Mouse (Mus musculus) gastrocnemius, adult 8-10 months (tissue): ENCODE results near the gene Cabp1. TPM values are rescaled to one million over a fixed set of nuclear protein-coding genes. Genes with fewer than 3 reads are reported as not detected.

ENCODE experiments used
- DNase-seq, 2 experiments: peaks; one replicate each; pipeline ENCODE4 v3.0.0; 2022; ENCODE audit warnings: low spot score in 2 of 2
- total RNA-seq, 4 experiments: library from RNA; stranded (reverse); gene quantifications; 2 replicates each; pipeline ENCODE4 v1.2.4; 2022

Gene Cabp1
- total RNA-seq, 4 experiments from 2014 or later = 0.22 to 1.1 (median 0.38) TPM

DNA sequence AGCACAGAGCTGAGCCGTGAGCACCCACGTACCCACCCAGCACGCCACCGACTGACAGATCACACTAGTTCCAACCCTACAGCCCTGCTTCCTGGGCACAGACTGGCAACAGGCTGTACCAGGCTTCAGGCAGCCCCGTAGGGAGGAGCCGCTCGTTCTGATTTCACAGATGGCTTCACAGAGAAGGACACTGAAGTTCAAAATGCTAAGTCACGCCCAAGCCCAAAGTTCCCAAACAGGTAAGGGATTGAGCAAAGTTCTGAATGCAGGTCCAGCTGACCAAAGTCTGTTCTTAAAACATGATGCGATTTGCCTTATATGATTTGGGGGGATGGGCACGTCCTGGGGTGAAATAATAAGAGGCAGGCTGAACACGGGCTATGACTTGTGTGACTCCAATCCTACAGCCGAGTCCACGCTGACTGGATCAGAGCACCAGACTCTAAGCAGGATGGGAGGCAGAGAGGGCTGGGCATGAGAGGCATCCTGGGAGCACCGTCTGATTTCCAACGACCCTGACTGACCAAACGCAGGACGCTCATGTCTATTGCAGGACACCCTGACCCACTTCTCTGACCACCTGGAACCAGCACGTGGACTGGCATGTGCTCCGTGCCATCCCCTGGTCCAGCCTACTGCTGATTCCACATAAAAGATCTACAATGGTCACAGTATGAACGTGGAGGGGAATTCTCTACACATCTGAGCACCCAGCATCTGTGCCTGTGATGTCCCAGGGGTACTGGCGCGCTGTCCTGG lies 66.6 kb downstream of the Cabp1 start:
- no peak for DNase-seq

DNA sequence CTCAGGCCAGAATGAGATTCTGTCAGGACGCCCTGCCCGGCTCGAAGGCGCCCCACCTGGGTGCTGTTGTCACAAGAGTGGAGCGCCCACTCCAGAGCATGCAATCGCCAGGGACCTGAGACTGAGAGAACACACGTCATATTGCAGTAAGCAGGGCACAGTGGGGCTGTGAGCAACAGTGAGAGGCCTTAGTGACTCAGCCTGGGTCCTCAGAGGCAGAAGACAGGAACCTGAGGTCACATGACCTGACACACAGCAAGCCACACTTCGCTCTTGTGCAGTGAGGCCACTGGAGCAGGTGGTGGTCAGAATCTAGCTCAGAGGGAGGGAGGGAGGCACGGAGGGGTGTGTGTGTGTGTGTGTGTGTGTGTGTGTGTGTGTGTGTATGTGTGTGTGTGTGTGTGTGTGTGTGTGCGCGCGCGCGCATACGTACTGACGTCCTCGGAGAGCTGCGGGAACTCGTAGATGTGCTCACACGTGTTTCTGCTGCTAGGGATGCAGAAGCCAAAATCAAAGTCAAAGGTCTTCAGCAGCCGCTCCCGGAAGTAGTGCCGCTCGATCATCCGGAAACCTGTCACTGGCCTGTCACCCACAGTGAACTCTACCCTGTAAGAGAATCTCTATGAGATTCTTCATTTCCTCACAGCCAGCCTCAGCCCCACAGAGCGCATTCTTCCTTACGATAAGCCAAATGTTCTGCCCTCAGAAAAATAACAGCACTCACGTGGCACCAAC lies 67.4 kb downstream of the Cabp1 start:
- DNase-seq = no peak

DNA sequence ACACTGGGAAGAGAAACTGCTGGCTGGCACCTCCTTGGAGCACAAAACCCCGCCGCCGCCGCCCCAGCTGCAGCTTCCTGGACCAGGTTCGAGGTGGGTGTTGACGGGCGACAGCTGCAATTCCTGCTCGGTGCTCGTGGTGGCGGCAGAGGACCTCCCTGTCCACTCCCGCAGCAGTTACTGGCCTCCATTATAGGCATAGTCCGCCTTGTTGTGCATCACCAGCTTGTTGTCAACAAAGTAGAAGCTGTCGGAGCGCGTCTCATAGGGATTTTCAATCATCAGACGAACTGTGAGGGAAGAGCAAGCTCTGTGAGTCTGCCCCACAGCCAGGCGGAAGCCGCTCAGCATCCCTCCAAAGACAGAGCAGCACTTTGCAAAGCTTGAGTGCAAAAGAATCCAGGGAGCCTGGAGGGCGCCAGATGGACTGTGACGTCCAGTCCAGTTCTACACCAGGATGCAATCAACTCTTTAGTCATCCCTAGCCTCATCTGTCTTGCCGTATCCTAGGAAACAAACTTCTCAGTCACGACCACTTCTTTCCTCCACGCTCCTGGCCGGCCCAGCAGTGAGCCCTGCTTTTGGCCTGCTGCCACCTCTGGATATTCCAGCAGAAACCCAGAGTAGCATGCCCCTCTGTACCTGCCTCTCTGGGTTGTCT lies 68.8 kb downstream of the Cabp1 start:
- peak; percentile 65 to 82 for DNase-seq

DNA sequence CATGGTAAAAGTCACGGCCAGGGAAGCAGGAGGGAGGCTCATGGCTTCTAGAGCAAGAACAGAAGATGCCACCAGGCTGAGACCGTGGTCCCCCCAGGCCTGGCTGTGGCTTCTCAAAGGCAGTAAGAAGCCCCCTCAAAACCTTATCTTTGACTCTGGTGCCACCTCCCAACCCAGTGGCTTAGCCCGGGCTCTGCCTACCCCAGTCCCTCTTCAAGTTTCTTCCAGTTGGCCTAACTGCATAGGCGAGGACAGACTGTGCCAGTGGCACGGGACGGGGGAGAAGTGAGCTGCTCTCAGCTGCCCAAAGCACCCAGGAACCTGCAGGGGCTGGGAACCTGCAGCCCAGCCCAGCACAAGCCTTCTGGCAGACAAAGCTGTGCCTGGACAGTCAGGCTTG lies 69.5 kb downstream of the Cabp1 start:
- no peak for DNase-seq

DNA sequence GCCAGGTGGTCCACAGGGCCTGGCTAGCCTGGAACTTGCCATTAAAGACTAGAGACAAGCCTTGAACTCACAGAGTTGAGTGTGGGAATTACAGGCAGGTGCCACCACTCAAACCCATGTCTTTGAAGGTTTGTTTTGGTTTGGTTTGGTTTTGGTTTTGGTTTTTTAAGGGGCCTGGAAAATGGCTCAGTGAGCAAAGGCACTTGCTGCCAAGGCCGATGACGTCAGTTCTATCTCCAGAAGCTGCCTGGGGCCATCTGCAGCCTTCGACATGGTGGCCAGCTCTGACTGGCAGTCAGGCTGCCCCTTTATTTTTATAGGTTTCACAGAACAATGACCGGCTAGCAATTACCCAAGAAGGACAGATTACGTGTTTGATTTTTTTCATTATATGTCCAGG lies 73.2 kb downstream of the Cabp1 start:
- no peak for DNase-seq

DNA sequence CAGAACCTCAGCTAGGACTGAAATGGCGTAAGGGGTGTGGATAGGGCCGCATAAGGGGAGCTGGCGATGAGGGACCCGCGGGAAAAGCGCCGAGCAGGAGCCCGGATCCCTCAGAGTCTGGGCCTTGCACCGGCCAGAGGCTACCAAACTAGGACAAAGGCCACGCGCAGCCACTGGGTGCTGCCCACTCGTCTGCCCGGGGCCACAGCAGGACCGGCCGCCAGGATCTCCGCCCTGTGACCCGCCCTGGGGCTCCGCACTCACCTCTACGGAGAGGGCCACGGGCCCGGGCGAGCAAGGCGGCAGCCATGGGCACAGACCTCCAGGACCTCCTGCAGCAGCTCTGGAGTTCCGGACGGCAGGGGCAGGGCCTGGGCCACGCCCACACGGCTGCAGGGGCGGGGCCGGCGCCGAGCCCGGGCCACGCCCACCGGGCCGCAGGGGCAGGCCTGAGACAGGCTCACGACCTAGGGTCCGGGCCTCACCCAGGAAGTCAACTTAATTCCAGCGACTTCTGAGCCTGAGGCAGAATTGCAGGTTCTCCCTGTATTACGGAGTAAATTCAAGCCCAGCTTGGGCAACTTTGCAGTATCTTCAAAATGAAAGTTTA lies 75.1 kb downstream of the Cabp1 start, which contains the start of gene Acads:
Gene Acads, minus strand, starts transcription at position 386 of the 610 bp plus-strand sequence.
- DNase-seq = peak; percentile 89

Other genes starting within 250 kb of the Cabp1 start
- not detected for gene Hnf1a, start 223.3 kb downstream of the Cabp1 start, total RNA-seq
- 10 to 100 TPM; 18.2 to 20.9 (median 20.0) TPM for gene Sppl3, start 183.2 kb downstream of the Cabp1 start, total RNA-seq
- not detected for gene Gm10401, start 96.1 kb downstream of the Cabp1 start, total RNA-seq
- gene Acads, start 75.0 kb downstream of the Cabp1 start, total RNA-seq = 10 to 100 TPM; 66.4 to 76.7 (median 72.5) TPM
- 10 to 100 TPM in 2 of 4 experiments, 1 to 10 TPM in 2; 8.6 to 11.7 (median 9.8) TPM for gene Unc119b, start 59.4 kb downstream of the Cabp1 start, total RNA-seq
- gene Mlec, start 36.2 kb downstream of the Cabp1 start, total RNA-seq = 100 to 1,000 TPM; 140 to 220 (median 197) TPM
- gene Pop5, start 41.5 kb upstream of the Cabp1 start, total RNA-seq = 10 to 100 TPM; 27.3 to 40.7 (median 38.0) TPM
- gene Rnf10, start 78.5 kb upstream of the Cabp1 start, total RNA-seq = 100 to 1,000 TPM; 304 to 367 (median 342) TPM
- 10 to 100 TPM; 73.1 to 89.5 (median 82.1) TPM for gene Coq5, start 85.3 kb upstream of the Cabp1 start, total RNA-seq
- 10 to 100 TPM; 37.7 to 68.0 (median 49.9) TPM for gene Dynll1, start 106.6 kb upstream of the Cabp1 start, total RNA-seq
- 10 to 100 TPM in 3 of 4 experiments, 1 to 10 TPM in 1; 8.6 to 13.1 (median 11.5) TPM for gene Srsf9, start 132.8 kb upstream of the Cabp1 start, total RNA-seq
- 10 to 100 TPM; 22.8 to 25.6 (median 24.4) TPM for gene Gatc, start 146.8 kb upstream of the Cabp1 start, total RNA-seq
- 10 to 100 TPM; 18.9 to 23.7 (median 20.1) TPM for gene Triap1, start 146.8 kb upstream of the Cabp1 start, total RNA-seq
- 10 to 100 TPM; 35.3 to 49.8 (median 42.5) TPM for gene Cox6a1, start 154.6 kb upstream of the Cabp1 start, total RNA-seq
- gene Msi1, start 235.2 kb upstream of the Cabp1 start, total RNA-seq = under 1 TPM in 2 of 4 experiments, not detected in 2; 0.19 to 0.27 TPM